Mouse (Mus musculus) lung, adult 2 months (tissue): ENCODE results near the gene Hdgfl2. TPM values are rescaled to one million over a fixed set of nuclear protein-coding genes. Genes with fewer than 3 reads are reported as not detected.
A peak's percentile ranks its signal among the peaks of the same experiment; 100 is the strongest.

Experiments
- DNase-seq: peaks from one replicate; pipeline ENCODE4 v3.0.0; 2022
- H3K4me1 ChIP-seq: fragments of 200-500 bp; 2 replicates; pipeline ENCODE4 v1.6.1; 2011; ENCODE audit warnings: low read length; ENCODE audit not compliant: control insufficient read depth, insufficient read depth
- H3K4me3 ChIP-seq: fragments of 200-500 bp; replicated peaks from 2 replicates; pipeline ENCODE3; 2011; ENCODE audit warnings: low read depth, mild to moderate bottlenecking, control low read depth, low read length; ENCODE audit errors: extremely low read depth
- CTCF ChIP-seq: fragments of 200-500 bp; IDR thresholded peaks from 2 replicates; pipeline ENCODE4 v1.5.1; 2011; ENCODE audit warnings: mild to moderate bottlenecking, low read length, control low read depth; ENCODE audit not compliant: insufficient read depth
- POLR2A ChIP-seq: fragments of 200-500 bp; IDR thresholded peaks from 2 replicates; pipeline ENCODE4 v1.6.1; 2011; ENCODE audit warnings: low read depth, mild to moderate bottlenecking, control low read depth, low read length, borderline replicate concordance; ENCODE audit errors: extremely low read depth
- WGBS: fragments of 180-500 bp; shearing (Covaris S2); methylation state at CpG from one replicate; pipeline ENCODE4 v1.1.7; 2018; 5-methylcytosine and 5-hydroxymethylcytosine counted together
- polyA plus RNA-seq: library from polyadenylated mRNA; depleted of rRNA; stranded (reverse); fragments of >200 nt; gene quantifications from 2 replicates; pipeline ENCODE4 v1.2.3, GENCODE M21; 2012

Hdgfl2 gene
- polyA plus RNA-seq, 1 experiment = 47.2 TPM

DNA sequence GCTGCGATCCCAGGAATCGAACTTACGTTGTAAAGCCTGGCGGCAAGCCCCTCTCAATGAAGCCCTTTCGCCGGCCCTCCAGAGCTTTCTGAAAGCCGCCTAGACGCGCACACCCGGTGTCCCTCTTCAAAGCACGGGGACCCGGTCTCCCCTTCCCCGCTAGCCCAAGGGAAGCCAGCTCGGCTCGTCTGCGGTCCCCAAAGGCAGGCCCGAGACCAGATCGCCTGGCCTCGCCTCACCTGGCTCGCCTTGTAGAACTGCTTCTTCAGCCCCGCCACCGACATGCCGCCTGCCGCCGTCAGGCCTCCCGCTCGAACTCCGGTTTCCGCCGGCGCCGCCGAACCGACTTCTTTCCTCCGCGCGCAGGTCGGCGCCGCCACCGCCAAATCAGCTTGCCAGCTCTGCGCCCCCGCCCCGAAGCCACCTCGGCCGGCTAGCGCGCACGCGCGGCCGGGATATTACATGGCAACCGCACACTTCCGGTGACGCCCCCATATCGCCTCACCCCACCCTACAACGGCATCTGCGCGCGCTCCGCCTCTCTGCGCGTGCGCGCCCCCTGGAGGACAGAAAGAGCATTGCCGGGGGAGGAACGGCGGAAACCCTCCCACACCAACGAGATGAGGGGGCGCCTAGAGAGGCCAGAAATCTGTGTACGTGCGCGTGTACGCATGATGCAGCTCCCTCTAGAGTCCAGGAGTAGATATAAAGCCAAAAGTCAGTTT is 43.1 kb upstream of the Hdgfl2 start, which contains the start of gene Sh3gl1:
TSS of gene Sh3gl1 (minus strand) at position 460 of the 725 bp plus-strand sequence.
- TF ChIP-seq CTCF = peak; percentile 78
- TF ChIP-seq POLR2A = peak; percentile 78; the same call in 1 of the 2 replicates
- WGBS = under 1% methylated on average over 74 of the region's 74 CpGs

DNA sequence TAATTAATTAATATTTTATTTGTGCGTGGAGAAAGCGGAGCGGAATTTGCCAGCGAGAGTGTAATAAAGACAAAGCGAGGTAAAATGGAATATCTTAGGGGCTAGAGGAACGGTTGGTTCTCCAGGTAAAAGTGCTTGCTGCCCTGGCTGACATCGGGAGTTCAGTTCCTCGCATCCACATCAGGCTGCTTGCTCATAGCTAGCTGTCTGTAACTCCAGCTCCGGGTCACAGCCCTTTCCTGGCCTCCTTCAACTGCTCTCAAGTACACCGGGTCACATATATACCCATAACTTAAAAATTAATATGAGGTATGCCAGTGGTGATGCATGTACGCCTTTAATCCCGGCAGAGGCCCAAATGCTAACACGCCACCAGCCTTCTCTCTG is 42.5 kb upstream of the Hdgfl2 start:
- H3K4me1 ChIP-seq = peaks cover 15% of the 10 kb centered on the region
- TF ChIP-seq CTCF = peak; percentile 11; the same call in 1 of the 2 replicates
- no peak for TF ChIP-seq POLR2A
- no peak for DNase-seq
- H3K4me3 ChIP-seq = peak overlapping the region; percentile 45
- 31% methylated on average over 13 of the region's 13 CpGs for WGBS

More for the DNA sequence above, 43.1 kb upstream of the Hdgfl2 start, which contains the start of gene Sh3gl1:
- peaks cover 16% of the 10 kb centered on the region for H3K4me1 ChIP-seq
- peak within 1 kb of the TSS; percentile 80 for H3K4me3 ChIP-seq
- peak; percentile 99 for DNase-seq

DNA sequence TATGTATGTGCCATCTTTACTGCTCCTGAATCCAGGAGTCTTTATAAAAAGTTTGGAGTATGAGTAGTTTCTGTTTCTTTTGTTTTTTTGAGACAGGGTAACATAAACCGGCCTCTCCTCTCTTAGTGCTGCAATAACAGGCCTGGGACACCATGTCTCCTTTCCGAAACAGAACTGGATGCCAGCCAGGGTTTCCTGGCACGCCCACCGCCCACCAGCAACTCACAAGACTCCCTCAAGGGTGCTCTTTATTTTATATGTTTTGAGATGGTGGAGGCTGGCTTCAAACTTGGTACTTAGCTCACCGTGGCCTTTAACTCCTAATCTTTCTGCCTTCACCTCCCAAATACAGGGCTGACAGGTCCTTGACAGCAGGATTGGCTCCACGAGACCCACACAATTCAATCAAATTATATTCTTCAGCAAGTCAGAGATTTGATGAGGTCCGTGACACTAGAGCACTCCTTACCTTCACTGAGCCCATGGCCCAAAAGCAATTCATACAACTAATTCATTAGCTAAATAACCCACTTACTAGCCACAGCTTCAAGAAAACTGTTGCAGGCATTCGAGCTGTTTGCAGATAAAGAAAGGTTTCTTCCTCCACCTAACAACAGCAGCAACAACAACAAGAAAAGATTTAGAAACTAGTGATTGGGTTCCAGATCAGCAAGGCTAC is 40.7 kb upstream of the Hdgfl2 start:
- WGBS = 61% methylated on average over 8 of the region's 8 CpGs
- TF ChIP-seq POLR2A (no peak), CTCF (no peak)

DNA sequence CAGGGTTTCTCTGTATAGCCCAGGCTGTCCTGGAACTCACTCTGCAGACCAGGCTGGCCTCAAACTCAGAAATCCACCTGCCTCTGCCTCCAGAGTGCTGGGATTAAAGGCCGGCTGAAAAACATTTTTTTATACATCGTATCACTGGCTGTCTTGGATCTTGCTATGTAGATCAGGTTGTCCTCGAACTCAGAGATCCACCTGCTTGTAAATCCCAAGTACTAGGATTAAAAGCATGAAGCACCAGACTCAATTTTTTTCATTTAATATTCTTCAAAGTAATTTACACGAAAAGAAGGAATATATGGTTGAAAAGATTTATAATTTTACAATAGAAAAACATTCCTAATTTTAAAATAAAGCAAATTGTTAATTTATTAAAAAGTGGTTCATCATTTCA is 40.1 kb upstream of the Hdgfl2 start:
- WGBS = 73% methylated on average over 4 of the region's 4 CpGs

More for the DNA sequence above, 40.7 kb upstream of the Hdgfl2 start:
- Histone ChIP-seq H3K4me1 (peaks cover 11% of the 10 kb centered on the region), H3K4me3 (no peak overlapping the region)
- no peak for DNase-seq

DNA sequence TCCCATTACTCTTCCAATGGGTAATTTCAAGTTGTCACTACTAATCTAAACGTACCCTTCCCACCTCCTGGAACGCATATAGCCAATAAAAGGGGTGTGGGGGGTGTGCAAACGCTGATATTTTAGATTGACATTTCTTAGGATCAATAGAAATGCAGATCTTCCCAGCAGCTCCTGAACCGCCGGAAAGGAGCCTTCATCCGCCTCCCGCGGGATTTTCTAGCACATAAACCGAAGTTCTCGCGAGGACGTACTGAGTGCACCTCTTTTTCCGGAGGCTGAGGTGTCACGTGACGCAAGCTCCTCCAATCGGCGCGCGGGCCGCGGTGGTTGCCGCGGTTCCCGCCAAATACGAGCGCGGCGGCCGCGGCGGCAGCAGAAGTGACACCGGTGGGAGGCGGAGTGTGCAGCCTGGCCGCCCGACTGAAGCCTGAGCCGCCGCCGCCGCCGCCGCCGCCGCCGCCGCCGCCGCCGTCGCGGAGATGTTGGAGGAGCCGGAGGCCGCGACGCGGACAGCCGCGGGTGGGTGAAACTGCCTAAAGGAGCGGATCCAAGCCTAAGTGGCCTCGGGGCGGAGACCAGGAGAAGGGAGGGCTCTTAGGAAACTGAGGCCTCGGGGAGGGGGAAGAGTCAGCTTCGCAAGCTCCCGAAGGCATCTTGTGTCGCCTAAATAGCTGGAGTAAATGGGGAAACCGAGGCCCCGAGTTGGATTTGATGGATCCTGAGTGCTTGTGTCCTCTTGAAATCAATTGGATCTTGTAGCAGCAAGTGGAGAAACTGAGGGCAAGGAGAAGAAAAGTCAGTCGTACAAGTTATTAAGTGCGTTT is 39.2 kb upstream of the Hdgfl2 start, which contains the start of gene Chaf1a:
TSS of gene Chaf1a (plus strand) at position 410 of the 827 bp plus-strand sequence.
- TF ChIP-seq CTCF = no peak
- TF ChIP-seq POLR2A = peak; percentile 48; the same call in 1 of the 2 replicates
- peak; percentile 93 for DNase-seq
- peak within 1 kb of the TSS; percentile 53 for H3K4me3 ChIP-seq
- peaks cover 4% of the 10 kb centered on the region; the same call in 1 of the 2 replicates for H3K4me1 ChIP-seq
- WGBS = under 1% methylated on average over 65 of the region's 68 CpGs

More for the DNA sequence above, 40.1 kb upstream of the Hdgfl2 start:
- Histone ChIP-seq H3K4me1 (peaks cover 11% of the 10 kb centered on the region), H3K4me3 (no peak overlapping the region)
- DNase-seq = no peak
- TF ChIP-seq POLR2A = no peak
- TF ChIP-seq CTCF = no peak

DNA sequence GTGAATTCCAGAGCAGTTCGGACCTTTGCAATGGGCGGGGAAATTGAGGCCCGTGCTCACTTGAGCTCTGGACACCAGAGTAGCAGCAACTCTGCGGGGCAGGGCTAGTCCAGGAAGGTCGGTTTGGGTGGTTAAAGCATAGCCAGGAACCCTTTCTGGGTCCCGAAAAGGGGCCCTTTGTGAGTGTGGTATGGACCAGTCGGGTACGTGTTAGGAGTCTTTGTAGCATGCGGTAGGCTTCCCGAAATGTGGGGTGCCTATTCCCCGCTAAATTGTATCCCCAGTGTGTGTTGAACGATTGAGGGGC is 38.6 kb upstream of the Hdgfl2 start:
- TF ChIP-seq CTCF = no peak
- no peak for TF ChIP-seq POLR2A
- no peak for DNase-seq
- WGBS = 1% methylated on average over 12 of the region's 12 CpGs
- Histone ChIP-seq H3K4me1 (peaks cover 2% of the 10 kb centered on the region; the same call in 1 of the 2 replicates), H3K4me3 (no peak overlapping the region)

DNA sequence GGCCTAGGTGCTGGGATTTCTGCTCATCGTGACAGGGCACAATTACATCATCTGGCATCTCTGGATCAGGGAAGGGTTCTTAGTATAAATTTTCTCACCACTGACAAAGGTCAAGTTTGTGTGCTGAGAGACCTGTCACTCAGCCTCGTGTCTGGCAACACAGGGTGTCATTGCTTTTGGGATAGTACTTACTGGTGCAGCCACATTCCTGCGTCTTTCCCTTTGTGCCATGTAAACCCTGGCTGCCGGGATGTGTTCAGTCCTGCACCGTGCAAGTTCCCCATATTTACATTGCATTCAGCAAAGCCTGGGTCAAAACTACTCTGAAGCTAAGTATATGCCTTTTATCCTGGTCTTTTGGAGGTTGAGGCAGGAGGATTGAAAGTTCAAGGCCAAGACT is 28.1 kb upstream of the Hdgfl2 start:
- DNase-seq = no peak
- TF ChIP-seq CTCF (no peak), POLR2A (no peak)
- Histone ChIP-seq H3K4me3 (no peak overlapping the region), H3K4me1 (no peaks in the 10 kb centered on the region)
- WGBS = 78% methylated on average over 5 of the region's 5 CpGs

DNA sequence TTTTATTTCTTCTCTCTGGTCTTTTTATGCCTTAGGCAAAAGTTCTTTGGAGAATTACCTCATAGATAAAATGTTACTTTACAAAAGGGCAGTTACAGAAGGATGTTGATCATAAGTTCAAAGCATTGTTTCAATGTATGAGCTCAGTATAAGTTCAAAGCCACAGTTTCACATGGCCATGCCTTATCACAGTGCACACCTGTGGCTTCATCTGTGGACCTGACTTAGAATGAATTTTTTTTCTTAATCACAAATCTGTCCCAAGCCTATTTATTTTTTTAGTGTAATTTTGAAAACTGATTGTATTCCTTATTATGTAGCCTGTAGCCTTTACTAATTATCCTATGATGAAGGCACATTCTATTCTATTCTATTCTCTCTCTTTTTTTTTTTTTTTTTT is 24.5 kb upstream of the Hdgfl2 start:
- TF ChIP-seq POLR2A (no peak), CTCF (no peak)
- H3K4me3 ChIP-seq = no peak overlapping the region
- no peaks in the 10 kb centered on the region for H3K4me1 ChIP-seq
- DNase-seq = no peak

DNA sequence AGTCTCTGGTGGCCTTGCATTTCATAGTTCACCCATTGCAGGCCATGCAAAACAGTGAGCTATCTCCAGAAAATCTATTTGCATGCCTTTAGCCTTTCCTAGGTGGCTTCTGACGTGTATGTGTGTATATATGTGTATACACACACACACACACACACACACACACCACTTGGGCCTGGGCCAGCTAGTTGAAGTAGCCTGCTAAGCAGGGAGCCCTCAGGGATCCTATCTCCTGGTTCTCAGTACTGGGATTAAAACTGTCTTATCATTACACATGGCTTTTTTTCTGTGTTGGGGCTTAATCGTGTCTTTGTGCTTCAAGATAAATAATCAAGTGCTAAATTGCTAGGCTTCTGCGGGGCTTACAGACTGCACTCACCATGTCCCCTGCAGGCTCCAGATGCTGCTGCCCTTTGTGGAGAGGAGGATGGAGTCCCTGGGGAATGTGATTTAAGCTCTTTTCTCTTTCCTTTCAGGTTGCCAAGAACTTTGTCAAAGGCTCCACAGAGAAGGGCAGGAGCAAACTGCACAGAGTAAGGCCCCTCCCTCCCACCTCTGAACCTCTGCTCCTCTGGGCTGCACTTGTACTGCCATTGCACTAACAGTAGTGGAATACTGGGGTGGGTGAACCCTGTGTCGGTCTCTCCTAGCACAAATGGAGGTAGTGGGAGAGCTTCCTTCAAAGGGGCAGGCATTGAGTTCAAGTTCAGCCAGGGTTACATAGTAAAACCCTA is 23.3 kb upstream of the Hdgfl2 start:
- WGBS = 62% methylated on average over 4 of the region's 4 CpGs
- Histone ChIP-seq H3K4me3 (no peak overlapping the region), H3K4me1 (no peaks in the 10 kb centered on the region)
- no peak for DNase-seq
- TF ChIP-seq POLR2A = no peak
- no peak for TF ChIP-seq CTCF
